Mouse (Mus musculus) macrophage (primary cell): Measurements from ENCODE around the gene Hs6st3. TPM values are rescaled to one million over a fixed set of nuclear protein-coding genes. Genes with fewer than 3 reads are reported as not detected.

ENCODE experiments used
- H3K27ac ChIP-seq: fragments of 350-480 bp; formaldehyde crosslinking; 2 replicates; pipeline ENCODE4 v1.9.0; 2021
- H3K36me3 ChIP-seq: fragments of 350-480 bp; formaldehyde crosslinking; 2 replicates; pipeline ENCODE4 v1.9.0; 2021; ENCODE audit errors: inconsistent target
- H3K4me3 ChIP-seq: fragments of 350-480 bp; formaldehyde crosslinking; 2 replicates; pipeline ENCODE4 v1.9.0; 2021; ENCODE audit errors: inconsistent target
- H3K79me2 ChIP-seq: fragments of 350-480 bp; formaldehyde crosslinking; 2 replicates; pipeline ENCODE4 v1.9.0; 2021; ENCODE audit errors: inconsistent target
- whole genome bisulfite sequencing: methylation state at CpG from one replicate; pipeline ENCODE4 v1.1.7; 2026; ENCODE audit warnings: inconsistent platforms; ENCODE audit not compliant: missing documents; 5-methylcytosine and 5-hydroxymethylcytosine counted together
- polyA plus RNA-seq: library from polyadenylated mRNA; stranded (reverse); fragments of 250-400 nt; gene quantifications from 3 replicates; pipeline ENCODE4 v1.2.4, GENCODE M21; 2018; ENCODE audit warnings: inconsistent platforms

Hs6st3 gene
- polyA plus RNA-seq, 1 experiment from 2014 or later = not detected

GRCm38 (mm10) chr14:119857338-119858291, 719.5 kb downstream of the Hs6st3 start:
- no peak overlapping the region for H3K27ac ChIP-seq
- H3K79me2 ChIP-seq = no peaks in the 10 kb centered on the region
- WGBS = 94% methylated on average over 23 of the region's 23 CpGs
- H3K36me3 ChIP-seq = no peaks in the 10 kb centered on the region
- no peak overlapping the region for H3K4me3 ChIP-seq

- 98% methylated on average over 4 of the region's 4 CpGs for WGBS
- Histone ChIP-seq H3K36me3 (no peaks in the 10 kb centered on the region), H3K79me2 (no peaks in the 10 kb centered on the region), H3K27ac (no peak overlapping the region), H3K4me3 (no peak overlapping the region)
Observed at GRCm38 (mm10) chr14:119873617-119874016, 735.5 kb downstream of the Hs6st3 start.

DNA sequence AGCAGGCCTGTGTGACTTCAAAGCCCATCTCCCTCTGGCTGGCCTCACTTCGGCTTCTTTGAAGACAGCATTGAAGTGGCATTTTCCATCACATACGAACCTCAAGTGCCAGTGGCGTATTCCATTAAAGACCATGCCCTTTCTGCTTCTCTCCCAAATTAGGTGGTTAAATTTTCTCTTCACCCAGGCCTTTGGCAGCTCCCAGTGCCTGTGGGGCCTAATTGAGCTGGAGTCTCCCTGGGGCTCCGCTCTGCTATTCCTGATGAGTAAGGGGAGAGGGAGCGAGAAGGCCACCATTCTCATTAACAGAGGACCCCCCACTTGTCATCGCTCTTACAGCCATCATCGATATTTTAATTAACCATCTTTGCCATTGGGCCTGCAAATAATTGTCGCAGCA, 754.8 kb downstream of the Hs6st3 start:
- no peak overlapping the region for H3K27ac ChIP-seq
- no peaks in the 10 kb centered on the region for H3K79me2 ChIP-seq
- WGBS = 95% methylated on average over 8 of the region's 8 CpGs
- H3K36me3 ChIP-seq = no peaks in the 10 kb centered on the region
- no peak overlapping the region for H3K4me3 ChIP-seq

DNA sequence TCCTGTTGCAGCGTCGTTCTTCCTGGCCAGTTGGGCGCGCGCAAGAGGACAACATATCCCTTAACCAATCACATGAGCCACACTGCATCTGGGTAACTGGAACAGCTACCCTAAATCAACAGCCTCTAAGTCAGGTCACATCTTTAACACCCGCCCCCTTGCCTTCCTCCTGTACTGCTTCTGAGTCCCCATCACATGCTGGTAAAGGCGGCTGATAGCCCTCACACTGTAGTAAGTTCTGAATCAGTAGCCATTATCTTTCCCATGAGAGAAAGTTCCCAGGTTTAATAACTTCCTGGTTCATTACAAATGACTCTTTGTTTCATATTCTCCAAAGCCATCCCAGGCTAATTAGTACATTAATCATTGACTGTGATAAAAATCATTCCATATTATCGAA, 757.0 kb downstream of the Hs6st3 start:
- H3K79me2 ChIP-seq = no peaks in the 10 kb centered on the region
- H3K36me3 ChIP-seq = no peaks in the 10 kb centered on the region
- H3K27ac ChIP-seq = no peak overlapping the region
- 98% methylated on average over 8 of the region's 8 CpGs for WGBS
- H3K4me3 ChIP-seq = no peak overlapping the region

DNA sequence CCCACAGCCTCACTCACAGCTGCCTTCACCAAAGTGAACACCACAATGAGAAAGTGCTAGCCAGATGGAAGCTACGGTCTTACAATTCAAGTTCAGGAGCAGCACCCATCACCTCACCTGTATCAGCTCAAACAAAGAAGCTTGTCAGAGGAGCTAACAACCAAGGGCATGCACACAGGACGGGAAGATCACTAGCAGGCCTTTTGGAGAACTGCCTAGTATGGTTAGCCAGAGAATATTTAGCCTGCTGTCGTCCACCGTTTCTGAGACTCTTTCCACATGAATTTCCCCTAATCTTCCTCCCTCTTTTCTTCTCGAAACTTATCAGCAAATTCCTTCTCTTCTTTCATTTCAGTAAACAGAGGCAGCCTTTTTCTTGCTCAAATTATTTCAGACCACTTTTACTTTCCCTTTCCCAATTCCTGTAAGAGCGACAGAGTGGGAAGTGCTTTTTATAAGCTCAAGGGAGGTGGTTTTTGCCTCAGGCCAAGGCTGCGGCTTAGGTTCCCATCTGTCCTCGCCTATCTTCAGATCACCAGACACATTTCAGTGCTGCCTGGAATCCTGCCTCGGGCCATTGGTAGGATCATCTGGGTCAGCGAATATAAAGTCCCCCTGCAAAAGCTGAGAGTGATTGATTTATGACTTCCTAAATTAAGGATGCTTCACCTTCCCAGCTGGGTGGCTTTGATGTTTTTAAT, 757.8 kb downstream of the Hs6st3 start:
- 18% methylated on average over 10 of the region's 10 CpGs for WGBS
- H3K27ac ChIP-seq = no peak overlapping the region
- H3K36me3 ChIP-seq = no peaks in the 10 kb centered on the region
- H3K4me3 ChIP-seq = no peak overlapping the region
- no peaks in the 10 kb centered on the region for H3K79me2 ChIP-seq

DNA sequence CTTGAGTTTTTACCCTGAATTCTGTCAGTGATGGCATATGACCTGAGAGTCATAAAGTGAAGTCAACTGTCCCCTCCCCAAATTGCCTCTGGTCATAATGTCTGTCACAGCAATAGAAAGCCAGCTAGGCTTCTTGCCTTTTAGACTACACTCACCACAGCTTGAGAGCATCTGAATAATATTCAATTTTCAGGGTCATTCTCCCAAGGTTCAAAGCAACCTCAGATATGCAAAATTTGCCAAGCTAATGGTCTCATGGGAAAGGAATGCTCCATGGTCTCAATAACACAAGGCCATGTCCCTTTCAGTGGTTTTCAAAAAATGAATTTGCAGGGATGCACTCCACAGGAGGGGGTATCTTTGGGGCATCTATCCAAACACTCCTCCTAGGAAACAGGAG, 764.3 kb downstream of the Hs6st3 start:
- Histone ChIP-seq H3K27ac (no peak overlapping the region), H3K4me3 (no peak overlapping the region), H3K79me2 (no peaks in the 10 kb centered on the region), H3K36me3 (no peaks in the 10 kb centered on the region)

- H3K4me3 ChIP-seq = no peak overlapping the region
- H3K79me2 ChIP-seq = no peaks in the 10 kb centered on the region
- H3K27ac ChIP-seq = no peak overlapping the region
- 88% methylated on average over 13 of the region's 13 CpGs for WGBS
- no peaks in the 10 kb centered on the region for H3K36me3 ChIP-seq
Observed at GRCm38 (mm10) chr14:119908032-119908675, 770.0 kb downstream of the Hs6st3 start.

DNA sequence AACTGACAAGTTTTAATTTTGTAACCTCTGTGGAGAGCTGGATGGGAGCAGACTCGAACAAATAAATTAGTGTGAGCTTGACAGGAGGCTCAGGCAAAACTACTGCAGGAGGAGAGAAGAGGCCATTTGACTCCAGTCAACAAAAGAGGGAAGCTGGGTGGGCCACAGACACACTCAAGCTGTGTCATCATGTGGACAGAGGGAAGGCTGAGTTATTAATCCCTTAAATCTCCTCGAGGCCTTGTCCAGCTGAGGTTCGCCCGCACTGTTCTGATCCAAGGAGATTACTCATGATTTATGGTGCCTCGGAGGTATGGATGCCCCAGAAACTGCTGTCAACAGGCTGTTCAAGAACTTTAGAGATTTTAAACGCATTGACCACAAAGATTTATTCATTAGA, 776.4 kb downstream of the Hs6st3 start:
- H3K27ac ChIP-seq = no peak overlapping the region
- no peaks in the 10 kb centered on the region for H3K79me2 ChIP-seq
- 79% methylated on average over 6 of the region's 6 CpGs for WGBS

GRCm38 (mm10) chr14:119918281-119919034, 780.3 kb downstream of the Hs6st3 start:
- H3K27ac ChIP-seq = no peak overlapping the region
- no peaks in the 10 kb centered on the region for H3K79me2 ChIP-seq
- 86% methylated on average over 6 of the region's 6 CpGs for WGBS
- H3K4me3 ChIP-seq = no peak overlapping the region
- no peaks in the 10 kb centered on the region for H3K36me3 ChIP-seq

More for the DNA sequence above, 776.4 kb downstream of the Hs6st3 start:
- Histone ChIP-seq H3K4me3 (no peak overlapping the region), H3K36me3 (no peaks in the 10 kb centered on the region)

- Histone ChIP-seq H3K27ac (no peak overlapping the region), H3K79me2 (no peaks in the 10 kb centered on the region), H3K36me3 (no peaks in the 10 kb centered on the region), H3K4me3 (no peak overlapping the region)
- WGBS = 100% methylated on average over 1 of the region's 1 CpGs
Observed at GRCm38 (mm10) chr14:119919177-119919576, 781.0 kb downstream of the Hs6st3 start.

Other genes starting within 250 kb of the Hs6st3 start
- gene Dzip1, start 212.9 kb upstream of the Hs6st3 start, polyA plus RNA-seq = 0.09 to 0.10 TPM in 2 of 3 replicates, not detected in the other
- gene Dnajc3, start 200.4 kb upstream of the Hs6st3 start, polyA plus RNA-seq = 40.1 to 53.3 TPM (median 47.7 TPM) in 3 replicates
- gene Uggt2, start 38.9 kb upstream of the Hs6st3 start, polyA plus RNA-seq = 0.95 to 1.7 TPM (median 1.6 TPM) in 3 replicates